Mouse (Mus musculus) right cerebral cortex, postnatal 10 days (tissue): ENCODE measurements around the gene Pcsk6.
"Not testable (repeated sequence)": the region's sequence is repeated elsewhere in the genome, so short reads cannot be mapped to it uniquely, and the experiment has no call there.

Experiments used
- DNase-seq, 2 experiments: peaks; one replicate each; pipeline ENCODE4 v3.0.0; 2021; ENCODE audit warnings: low spot score in 2 of 2

The Pcsk6 gene

DNA sequence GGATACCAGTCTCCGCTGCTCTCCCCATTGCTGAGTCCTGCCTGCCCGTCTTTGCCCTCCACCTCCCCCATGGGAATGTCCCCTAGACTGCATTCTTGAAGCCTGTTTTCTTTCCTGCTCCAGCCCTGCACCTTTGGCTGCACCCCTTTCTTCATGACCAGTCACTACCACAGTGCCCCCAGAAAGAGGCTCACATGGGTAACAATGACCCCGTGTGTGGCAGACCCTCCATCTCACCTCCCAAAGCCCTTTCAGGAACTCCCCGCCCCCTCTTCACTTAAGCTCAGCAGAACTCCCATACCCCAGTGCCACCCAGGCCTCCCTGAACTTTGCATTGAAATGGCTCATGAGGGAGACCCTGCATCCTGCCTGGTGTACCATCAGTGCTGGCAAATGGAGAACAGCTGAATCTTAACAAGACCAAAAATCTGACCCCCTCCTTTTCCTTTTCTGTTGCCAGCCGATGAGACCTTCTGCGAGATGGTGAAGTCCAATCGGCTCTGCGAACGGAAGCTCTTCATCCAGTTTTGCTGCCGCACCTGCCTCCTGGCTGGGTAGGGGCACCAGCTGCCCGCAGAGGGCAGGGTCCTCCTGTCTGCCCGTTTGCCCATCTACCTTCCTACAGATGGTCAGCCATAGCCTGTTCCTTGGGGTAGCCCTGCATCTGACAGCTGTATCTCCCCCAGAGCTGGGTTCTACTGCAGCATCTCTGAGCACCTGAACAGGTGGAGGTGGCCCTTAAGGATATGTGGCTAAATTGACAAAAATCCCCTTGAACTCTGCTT is 187.1 kb downstream of the Pcsk6 start:
- no peak for DNase-seq

DNA sequence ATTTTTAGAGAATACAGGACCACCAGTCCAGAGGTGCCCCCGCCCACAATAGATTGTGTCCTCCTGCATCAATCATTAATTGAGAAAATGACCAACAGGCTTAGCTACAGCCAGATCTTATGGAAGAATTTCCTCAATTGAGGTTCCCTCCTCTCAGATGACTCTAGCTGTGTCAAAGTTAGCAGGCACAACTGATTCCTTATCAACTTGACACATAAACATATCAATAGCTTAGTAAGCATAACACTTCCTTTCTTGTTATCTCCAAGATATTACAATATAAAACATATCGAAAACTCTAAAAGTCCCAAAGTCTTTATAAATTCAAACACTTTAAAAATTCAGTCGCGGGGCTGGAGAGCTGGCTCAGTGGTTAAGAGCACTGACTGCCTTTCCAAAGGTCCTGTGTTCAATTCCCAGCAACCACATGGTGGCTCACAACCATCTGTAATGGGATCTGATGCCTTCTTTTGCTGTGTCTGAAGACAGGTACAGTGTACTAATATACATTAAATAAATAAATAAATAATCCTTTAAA is 192.5 kb downstream of the Pcsk6 start:
- no peak for DNase-seq

DNA sequence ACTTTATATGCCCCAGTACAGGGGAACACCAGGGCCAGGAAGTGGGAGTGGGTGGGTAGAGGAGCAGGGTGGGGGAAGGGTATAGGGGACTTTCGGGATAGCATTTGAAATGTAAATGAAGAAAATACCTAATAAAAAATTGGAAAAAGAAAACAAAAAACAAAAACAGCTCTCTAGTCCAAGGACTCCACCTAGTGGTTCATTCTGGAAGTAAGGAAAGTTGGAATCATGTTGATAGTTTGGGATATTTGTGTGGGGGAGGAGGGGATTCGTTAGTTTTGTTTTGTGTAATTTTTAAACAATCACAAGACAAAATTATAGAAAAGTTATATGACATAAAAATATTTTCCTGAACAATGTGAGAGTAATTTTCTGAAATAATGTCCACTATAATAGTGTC is 193.8 kb downstream of the Pcsk6 start:
- DNase-seq: not testable (repeated sequence)

DNA sequence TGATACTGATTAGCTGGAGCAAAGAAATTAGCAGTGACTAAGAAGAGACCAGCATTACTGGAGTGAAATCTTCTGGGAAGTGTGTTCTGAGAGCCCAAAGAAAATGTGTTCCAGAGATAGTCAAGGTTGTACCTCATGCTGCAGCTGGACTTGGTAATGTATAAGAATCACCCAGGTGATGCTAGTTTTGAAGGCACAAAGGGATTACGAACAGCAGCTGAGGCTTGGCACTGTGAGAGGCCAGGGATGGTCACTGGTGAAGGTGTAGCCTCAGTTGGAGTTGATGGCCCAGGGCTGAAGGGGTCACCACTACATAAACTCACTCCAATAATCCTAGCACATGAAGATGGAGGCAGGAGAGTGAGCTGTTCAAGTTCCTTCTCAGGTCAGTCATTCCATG is 197.2 kb downstream of the Pcsk6 start, which contains the start of gene Snrpa1:
Gene Snrpa1, plus strand, starts transcription at position 301 of the 400 bp plus-strand sequence.
- no peak for DNase-seq

DNA sequence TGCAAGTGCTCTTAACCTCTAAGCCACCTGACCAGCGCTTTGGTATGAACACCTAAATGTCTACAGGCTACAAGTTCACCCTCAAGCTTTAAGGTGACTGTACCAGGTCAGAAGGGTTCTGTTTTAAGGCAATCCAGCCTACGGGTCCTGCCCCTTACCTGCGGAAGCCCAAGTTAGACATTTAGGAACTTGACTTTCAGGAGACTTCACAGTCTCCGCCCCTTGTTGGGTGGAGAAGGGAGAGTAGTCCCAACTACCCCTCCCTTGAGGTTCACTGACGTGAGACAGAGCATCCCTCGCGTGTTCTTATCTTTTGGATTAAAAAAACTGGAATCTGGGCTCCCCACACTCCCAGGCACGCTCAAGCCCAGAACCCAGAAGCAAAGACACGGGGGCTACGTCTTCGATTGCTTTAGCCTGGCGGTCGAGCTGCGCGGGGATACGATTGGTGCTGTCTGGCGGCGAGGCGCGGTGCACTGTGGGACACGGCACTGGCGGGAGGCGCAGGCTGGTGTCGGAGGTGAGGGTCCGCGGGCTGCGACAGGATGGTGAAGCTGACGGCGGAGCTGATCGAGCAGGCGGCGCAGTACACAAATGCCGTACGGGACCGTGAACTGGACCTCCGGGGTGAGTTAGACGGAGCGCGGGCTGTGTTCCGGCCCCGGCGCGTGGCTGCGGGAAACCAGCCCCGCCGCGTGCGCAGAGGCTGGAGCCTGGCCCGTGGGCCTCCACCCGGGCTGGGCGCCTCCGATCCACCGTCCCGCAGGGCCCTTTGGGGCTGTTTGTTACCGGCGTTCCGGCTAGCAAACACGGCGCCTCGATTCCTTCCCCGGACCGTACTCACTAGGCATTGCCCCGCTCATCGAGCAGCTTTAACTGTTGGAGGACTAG is 198.8 kb downstream of the Pcsk6 start:
- peak; percentile 92 to 93 for DNase-seq

DNA sequence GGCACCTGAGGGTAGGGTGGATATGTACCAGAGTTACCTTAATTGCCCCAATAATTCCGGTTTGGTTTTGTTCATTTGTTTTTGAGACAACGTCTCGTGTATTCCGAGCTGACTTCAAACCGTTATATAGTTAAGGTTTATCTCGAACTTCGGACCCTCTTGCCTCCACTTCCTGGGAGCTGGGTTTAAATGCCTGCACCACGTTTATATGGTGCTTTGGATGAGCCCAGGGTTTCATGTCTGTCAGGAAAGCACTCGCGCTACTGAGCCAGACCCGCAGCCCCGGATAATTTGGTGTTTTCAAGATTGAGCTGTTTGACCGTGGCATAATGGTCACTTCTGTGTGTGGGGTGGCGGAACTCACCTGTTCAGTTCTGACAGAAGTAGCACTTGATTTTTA is 199.5 kb downstream of the Pcsk6 start:
- no peak for DNase-seq

DNA sequence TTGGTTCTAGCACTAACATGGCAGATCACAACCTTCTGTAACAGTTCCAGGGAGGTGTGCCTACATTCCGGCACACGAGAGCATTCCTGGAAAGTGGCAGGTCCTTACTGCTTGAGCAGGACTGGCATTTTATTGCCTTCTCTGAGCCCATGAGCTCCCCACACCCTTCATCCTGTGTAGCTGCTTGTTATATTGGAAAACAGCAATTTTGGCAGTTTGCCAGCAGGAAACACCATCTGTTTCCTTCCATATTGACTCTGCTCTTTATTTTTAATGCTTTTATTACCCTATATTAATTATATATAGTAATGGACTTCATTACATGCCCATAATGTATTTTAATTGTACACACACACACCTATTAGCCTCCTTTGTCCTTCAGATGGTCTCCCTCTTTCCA is 214.9 kb downstream of the Pcsk6 start:
- peak; percentile 47 to 58 for DNase-seq

DNA sequence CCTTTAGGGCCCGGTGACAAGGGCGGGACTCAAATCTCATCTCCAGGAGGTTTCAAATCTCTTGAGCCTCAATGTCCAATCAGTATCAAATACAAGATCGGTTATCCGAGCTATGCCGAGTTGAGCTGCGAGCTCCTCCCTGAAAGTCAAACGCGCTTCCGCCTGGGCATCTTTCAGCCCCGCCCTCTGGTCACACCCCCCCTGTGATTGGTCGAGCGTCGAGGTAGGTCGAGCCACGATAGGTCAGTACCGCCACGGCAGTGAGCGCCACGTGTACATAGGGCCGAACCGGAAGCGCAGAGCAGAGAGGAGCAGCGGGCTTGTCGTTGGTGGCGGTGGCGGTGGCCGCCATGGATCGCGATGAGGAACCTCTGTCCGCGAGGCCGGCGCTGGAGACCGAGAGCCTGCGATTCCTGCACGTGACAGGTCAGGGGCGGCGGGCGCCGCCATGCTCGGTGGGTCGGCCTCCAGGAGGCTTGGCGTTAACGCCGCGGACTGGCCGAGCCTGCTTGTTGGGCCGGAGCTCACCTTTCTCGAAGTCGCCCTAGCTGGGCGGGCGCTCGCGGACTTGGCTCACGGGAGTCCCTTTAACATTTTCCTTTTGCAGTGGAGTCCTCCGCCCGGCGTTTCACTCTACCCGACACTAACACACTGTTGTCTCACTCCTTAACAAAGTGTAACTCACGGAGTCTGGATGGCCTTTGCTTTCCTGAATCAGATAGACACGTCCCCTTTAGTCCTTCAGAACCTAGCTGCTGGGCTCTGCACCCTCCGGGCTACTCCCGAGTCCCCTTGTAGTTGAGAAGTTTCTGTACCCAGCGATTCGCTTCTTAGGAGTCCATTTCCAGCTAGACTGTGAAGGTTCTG is 218.1 kb downstream of the Pcsk6 start, which contains the start of gene Selenos:
Gene Selenos, plus strand, starts transcription at position 286 of the 867 bp plus-strand sequence.
- peak; percentile 98 for DNase-seq

DNA sequence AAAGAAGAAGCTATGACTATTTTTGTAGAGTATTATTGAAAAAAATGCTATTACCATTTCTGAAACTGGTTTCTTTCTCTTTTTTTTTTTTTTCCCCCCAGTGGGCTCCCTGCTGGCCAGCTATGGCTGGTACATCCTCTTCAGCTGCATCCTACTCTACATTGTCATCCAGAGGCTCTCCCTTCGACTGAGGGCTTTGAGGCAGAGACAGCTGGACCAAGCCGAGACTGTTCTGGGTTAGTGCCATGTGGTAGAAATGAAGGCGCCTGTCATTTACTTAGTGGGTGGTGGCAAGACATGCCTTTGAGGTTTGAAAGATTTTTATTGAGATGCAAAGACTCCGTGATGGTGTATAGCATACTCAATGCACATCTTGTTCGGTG is 218.7 kb downstream of the Pcsk6 start:
- peak in 1 of 2 experiments; percentile 46 for DNase-seq

DNA sequence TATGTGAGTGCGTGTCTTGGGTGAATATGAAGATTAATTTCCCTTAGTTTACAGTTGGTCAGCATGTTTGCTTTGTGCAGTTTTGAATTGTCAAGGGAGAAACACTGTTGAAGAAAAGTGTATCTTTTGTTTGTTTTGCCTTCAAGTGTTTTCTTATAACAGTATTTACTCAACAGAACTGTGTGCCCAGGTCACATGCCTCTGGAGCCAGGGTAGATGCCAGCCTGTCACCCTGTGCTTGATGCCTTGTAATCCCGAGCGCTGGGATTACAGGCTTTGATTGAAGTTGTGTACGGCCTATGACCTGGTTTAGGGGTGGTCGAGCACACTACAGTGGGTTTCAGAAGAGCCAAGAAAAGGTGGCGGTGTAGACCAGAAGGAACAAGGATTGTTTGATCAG is 222.2 kb downstream of the Pcsk6 start:
- no peak for DNase-seq

DNA sequence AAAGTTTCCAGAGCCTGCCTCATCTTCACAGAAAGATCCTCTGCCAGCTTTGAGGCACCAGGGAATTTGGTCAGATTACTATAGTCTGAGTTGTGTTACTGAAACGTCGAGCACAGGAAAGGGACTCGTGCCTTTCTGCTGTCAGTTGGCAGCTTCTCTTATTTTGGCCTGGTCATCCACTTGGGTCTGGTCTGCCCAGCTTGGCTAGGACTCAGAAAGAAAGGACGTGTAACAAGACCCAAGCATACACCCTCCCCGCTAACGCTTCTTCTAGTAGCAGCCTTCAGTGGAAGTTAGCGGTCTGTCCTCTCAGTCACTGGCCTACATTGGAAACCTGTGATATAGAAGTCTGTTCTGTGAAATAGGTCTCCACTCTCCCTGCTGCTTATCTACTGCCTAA is 223.0 kb downstream of the Pcsk6 start:
- DNase-seq: no peak

DNA sequence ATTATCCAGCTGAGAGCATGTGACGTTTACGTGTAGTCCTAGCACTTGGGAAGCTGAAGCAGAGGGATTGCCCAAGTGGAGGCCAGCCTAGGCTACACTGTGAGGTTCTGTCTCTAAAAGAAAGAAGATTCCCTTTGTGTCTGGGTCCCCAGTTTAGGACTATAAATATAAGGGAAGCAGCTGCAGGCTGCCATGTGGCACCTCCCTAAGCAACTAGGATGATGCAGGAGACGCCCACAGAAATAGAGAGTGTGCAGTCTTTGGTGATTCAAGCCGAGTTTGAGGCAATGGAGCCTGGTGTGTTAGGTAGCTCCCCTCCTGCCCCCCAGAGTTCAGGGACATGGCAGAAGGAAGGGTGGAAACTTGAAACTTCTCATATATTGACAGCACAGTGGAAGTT is 226.1 kb downstream of the Pcsk6 start:
- no peak for DNase-seq

DNA sequence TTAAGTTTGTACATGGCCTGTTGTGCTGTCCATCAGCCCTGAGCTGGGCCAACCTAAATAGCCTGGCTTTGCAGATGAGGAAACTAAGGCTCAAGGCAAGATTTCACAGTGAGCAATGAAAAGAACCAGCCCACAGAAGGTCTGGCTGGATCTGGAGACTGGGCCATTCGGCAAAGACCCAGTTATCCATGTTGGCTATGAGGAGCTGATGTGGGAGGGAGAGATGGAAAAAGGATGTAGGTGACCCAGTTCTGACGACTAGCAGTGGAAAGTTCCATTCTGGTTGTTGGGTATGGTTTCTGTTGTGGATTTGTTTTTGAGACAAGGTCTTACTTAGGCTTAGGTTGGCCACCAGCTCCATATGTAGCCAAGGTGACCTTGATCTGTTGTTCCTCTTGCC is 226.5 kb downstream of the Pcsk6 start:
- DNase-seq: no peak

DNA sequence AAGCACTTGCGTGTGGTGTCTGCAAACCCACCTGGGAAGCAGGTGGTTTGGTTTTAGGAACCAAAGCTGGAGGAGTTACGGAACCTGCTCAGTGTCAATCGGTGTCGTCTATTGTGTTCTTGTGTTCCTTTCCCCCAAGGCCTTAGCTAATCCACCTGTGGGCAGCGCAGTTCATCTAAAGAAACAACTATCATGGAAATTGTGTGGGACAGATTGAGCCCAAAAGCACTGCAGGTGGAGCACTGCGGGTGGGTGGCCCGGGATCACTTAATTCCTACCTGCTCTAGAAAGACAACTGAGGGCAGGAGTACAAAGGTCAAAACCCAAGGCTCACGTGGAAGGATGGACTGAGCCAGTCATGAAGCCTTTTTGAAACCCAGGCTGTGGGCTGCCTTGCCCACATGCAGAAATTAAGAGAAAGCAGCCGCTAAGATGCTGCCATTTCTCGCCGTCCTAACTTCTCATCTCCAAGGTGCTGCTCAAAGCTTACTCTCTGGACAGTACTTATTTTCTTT is 229.2 kb downstream of the Pcsk6 start:
- no peak for DNase-seq

DNA sequence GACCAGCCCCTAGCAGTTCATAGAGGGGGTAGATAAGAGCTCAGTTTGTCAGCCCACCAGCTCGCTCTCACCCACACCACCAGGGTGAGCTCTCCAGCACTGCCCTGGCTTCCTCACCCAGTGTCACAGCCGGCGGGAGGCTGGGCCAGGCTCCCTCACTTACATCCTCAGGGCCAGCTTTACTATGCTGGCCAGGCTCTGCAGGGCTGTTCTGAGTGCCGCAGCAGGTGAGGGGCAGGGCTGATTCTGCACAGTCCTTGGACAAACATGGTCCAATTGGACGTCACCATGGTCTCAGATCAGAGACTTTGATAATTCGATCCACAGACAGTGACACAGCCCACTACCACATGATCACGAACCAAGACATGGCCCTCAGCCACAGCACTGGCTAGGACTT is 230.0 kb downstream of the Pcsk6 start:
- DNase-seq: no peak

DNA sequence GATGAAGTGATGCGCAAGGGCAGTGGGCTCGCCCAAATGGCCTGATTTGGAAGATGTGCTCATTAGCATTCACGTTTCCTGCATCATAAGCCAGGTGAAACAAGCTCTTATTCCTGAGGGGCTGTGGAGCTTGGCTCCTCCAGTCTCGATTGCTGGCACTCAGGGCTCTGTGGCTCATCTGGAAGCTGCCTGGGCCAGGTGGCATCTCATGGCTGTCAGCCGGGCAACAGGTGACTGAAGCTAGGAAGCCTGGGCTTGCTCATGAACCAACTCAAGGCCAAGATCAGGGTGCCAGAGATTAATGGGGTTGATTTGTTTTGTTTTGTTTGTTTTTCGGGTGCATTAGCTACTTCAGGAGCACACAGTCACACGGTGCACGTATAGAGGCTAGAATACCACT is 231.1 kb downstream of the Pcsk6 start:
- DNase-seq: no peak

DNA sequence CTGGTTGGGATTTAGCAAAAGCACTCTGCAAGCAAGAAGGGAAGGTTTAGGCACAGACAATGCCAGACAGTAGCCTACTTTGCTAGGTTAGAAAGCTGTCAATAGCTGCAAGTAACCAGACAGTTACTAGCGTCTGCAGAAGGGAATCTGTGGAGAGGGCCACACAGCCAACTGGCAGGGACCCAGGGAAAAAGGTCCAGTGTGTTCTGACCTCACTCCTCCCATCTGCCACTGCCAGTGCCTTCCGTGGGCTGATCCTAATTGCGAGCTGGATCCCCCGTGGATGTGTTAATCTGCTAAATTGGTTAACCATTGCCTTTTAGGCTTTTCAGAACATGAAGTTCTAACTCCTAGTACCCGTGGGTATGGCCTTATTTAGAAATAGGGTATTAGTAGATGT is 232.6 kb downstream of the Pcsk6 start:
- DNase-seq: no peak

DNA sequence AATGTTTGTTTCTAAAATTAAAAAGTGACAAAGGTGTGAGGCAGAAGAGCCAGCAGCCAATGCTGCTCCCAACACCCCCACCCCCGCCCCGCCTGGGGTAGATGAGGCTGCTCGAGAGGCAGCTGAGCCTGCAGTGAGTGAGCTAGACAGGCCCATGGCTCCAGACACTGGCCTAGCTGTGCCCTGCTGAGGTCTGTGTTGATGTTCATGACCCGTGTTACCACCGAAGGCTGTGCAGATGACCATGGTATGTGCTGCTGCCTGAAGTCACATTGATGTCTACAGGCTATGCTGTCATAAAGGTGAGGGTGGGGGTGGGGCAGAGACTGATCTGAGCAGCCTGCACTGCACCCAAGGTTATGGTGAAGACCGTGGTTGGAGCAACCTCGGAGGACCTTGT is 237.3 kb downstream of the Pcsk6 start:
- no peak for DNase-seq
